Mouse (Mus musculus) heart, adult 2 months (tissue): Measurements from ENCODE around the gene Ndufa9. TPM values are rescaled to one million over a fixed set of nuclear protein-coding genes. Genes with fewer than 3 reads are reported as not detected.
A peak's percentile ranks its signal among the peaks of the same experiment; 100 is the strongest.

ENCODE experiments used
- DNase-seq, 2 experiments: peaks; one replicate each; pipeline ENCODE4 v3.0.0; 2021
- H3K27ac ChIP-seq: fragments of 200-600 bp; 2 replicates; pipeline ENCODE4 v1.8.1; 2022
- H3K27me3 ChIP-seq: fragments of 200-500 bp; 2 replicates; pipeline ENCODE4 v1.6.1; 2012; ENCODE audit warnings: mild to moderate bottlenecking, low read length, inconsistent platforms, mixed read lengths; ENCODE audit not compliant: control insufficient read depth, insufficient read depth
- H3K36me3 ChIP-seq: fragments of 200-500 bp; 2 replicates; pipeline ENCODE4 v1.6.1; 2012; ENCODE audit warnings: low read length, inconsistent platforms; ENCODE audit not compliant: control insufficient read depth, insufficient read depth
- H3K4me1 ChIP-seq: fragments of 200-500 bp; 2 replicates; pipeline ENCODE4 v1.6.1; 2011; ENCODE audit warnings: low read length; ENCODE audit not compliant: control insufficient read depth, insufficient read depth
- H3K4me3 ChIP-seq: fragments of 200-600 bp; 2 replicates; pipeline ENCODE4 v1.8.1; 2022
- H3K79me2 ChIP-seq: fragments of 200-500 bp; replicated peaks from 2 replicates; pipeline ENCODE4 v1.6.1; 2012; ENCODE audit warnings: mild to moderate bottlenecking, inconsistent platforms, low read length, moderate library complexity, mixed read lengths; ENCODE audit not compliant: control insufficient read depth, insufficient read depth
- H3K9ac ChIP-seq: fragments of 200-500 bp; 2 replicates; pipeline ENCODE4 v1.6.1; 2012; ENCODE audit warnings: low read depth, mild to moderate bottlenecking, control low read depth, inconsistent platforms, low read length, mixed read lengths
- CTCF ChIP-seq: fragments of 200-600 bp; IDR thresholded peaks from 2 replicates; pipeline ENCODE4 v1.8.1; 2022; ENCODE audit warnings: antibody characterized with exemption, mild to moderate bottlenecking, moderate library complexity
- EP300 ChIP-seq: fragments of 200-500 bp; IDR thresholded peaks from 2 replicates; pipeline ENCODE4 v1.6.1; 2011; ENCODE audit warnings: low read depth, low read length, control low read depth; ENCODE audit not compliant: insufficient read depth
- POLR2A ChIP-seq: fragments of 200-500 bp; IDR thresholded peaks from 2 replicates; pipeline ENCODE4 v1.6.1; 2011; ENCODE audit warnings: mild to moderate bottlenecking, low read depth, low read length, control low read depth; ENCODE audit not compliant: insufficient read depth
- WGBS: fragments of 180-500 bp; shearing (Covaris S2); methylation state at CpG from one replicate; pipeline ENCODE4 v1.1.7; 2018; 5-methylcytosine and 5-hydroxymethylcytosine counted together
- intact Hi-C: fragments of 180-260 bp; cut with DNase I; formaldehyde crosslinking; loops from one replicate; pipeline ENCODE4 v1.15.1; 2025
- polyA plus RNA-seq: library from polyadenylated mRNA; depleted of rRNA; stranded (reverse); fragments of >200 nt; gene quantifications from 2 replicates; pipeline ENCODE4 v1.2.3, GENCODE M21; 2012
- total RNA-seq, 2 experiments: library from RNA; stranded (reverse); gene quantifications; 2 replicates each; pipeline ENCODE4 v1.2.3; 2021

The Ndufa9 gene
- total and polyA plus RNA-seq, 3 experiments, result 522 to 776 (median 667) TPM

- WGBS, result 74% methylated on average over 6 of the region's 6 CpGs
- Histone ChIP-seq H3K27ac (no peak overlapping the region), H3K4me3 (no peak overlapping the region), H3K79me2 (no peaks in the 10 kb centered on the region), H3K36me3 (no peaks in the 10 kb centered on the region), H3K9ac (no peak overlapping the region), H3K4me1 (no peaks in the 10 kb centered on the region), H3K27me3 (no peaks in the 10 kb centered on the region)
- DNase-seq, result no peak
- TF ChIP-seq POLR2A (no peak), EP300 (no peak), CTCF (no peak)
- intact Hi-C loops, result no loop called here
These were observed 33.7 kb downstream of the Ndufa9 start for GRCm38 (mm10) chr6:126815206-126815750.

GRCm38 (mm10) chr6:126811481-126811880, 37.5 kb downstream of the Ndufa9 start:
- Histone ChIP-seq H3K36me3 (no peaks in the 10 kb centered on the region), H3K79me2 (no peaks in the 10 kb centered on the region), H3K4me1 (no peaks in the 10 kb centered on the region), H3K4me3 (no peak overlapping the region), H3K27me3 (no peaks in the 10 kb centered on the region), H3K9ac (no peak overlapping the region), H3K27ac (no peak overlapping the region)
- intact Hi-C loops, result no loop called here
- TF ChIP-seq EP300 (no peak), POLR2A (no peak), CTCF (no peak)
- DNase-seq, result no peak
- WGBS, result 50% methylated on average over 4 of the region's 4 CpGs

GRCm38 (mm10) chr6:126808561-126808960, 40.4 kb downstream of the Ndufa9 start:
- Histone ChIP-seq H3K4me3 (no peak overlapping the region), H3K27ac (no peak overlapping the region)
- intact Hi-C loops, result no loop called here

GRCm38 (mm10) chr6:126808134-126808533, 40.8 kb downstream of the Ndufa9 start:
- no peak for DNase-seq
- Histone ChIP-seq H3K79me2 (no peaks in the 10 kb centered on the region), H3K27me3 (no peaks in the 10 kb centered on the region), H3K4me1 (no peaks in the 10 kb centered on the region), H3K4me3 (no peak overlapping the region), H3K27ac (no peak overlapping the region; the same call in 1 of the 2 replicates), H3K36me3 (no peaks in the 10 kb centered on the region), H3K9ac (no peak overlapping the region)
- intact Hi-C loops, result no loop called here
- 25% methylated on average over 4 of the region's 4 CpGs for WGBS
- no peak for TF ChIP-seq EP300
- TF ChIP-seq POLR2A, result no peak
- no peak for TF ChIP-seq CTCF

More at GRCm38 (mm10) chr6:126808561-126808960, 40.4 kb downstream of the Ndufa9 start:
- H3K79me2 ChIP-seq, result no peaks in the 10 kb centered on the region
- no peaks in the 10 kb centered on the region for H3K36me3 ChIP-seq
- no peak for TF ChIP-seq EP300
- TF ChIP-seq POLR2A, result no peak
- TF ChIP-seq CTCF, result no peak
- no peak overlapping the region for H3K9ac ChIP-seq
- H3K4me1 ChIP-seq, result no peaks in the 10 kb centered on the region
- no peaks in the 10 kb centered on the region for H3K27me3 ChIP-seq
- WGBS, result 80% methylated on average over 8 of the region's 8 CpGs
- no peak for DNase-seq

GRCm38 (mm10) chr6:126806783-126807182, 42.2 kb downstream of the Ndufa9 start:
- TF ChIP-seq CTCF (peak; percentile 49), EP300 (no peak), POLR2A (no peak)
- Histone ChIP-seq H3K9ac (no peak overlapping the region), H3K4me3 (no peak overlapping the region), H3K79me2 (no peaks in the 10 kb centered on the region), H3K27me3 (no peaks in the 10 kb centered on the region), H3K4me1 (no peaks in the 10 kb centered on the region), H3K36me3 (no peaks in the 10 kb centered on the region), H3K27ac (no peak overlapping the region)
- 84% methylated on average over 3 of the region's 3 CpGs for WGBS
- intact Hi-C loops, result no loop called here
- DNase-seq, result no peak

GRCm38 (mm10) chr6:126802946-126803345, 46.0 kb downstream of the Ndufa9 start:
- no peak for DNase-seq
- H3K79me2 ChIP-seq, result no peaks in the 10 kb centered on the region
- H3K36me3 ChIP-seq, result no peaks in the 10 kb centered on the region
- no peak overlapping the region for H3K27ac ChIP-seq
- WGBS, result 41% methylated on average over 11 of the region's 11 CpGs
- no peak for TF ChIP-seq POLR2A
- intact Hi-C loops, result no loop called here
- H3K4me3 ChIP-seq, result no peak overlapping the region
- no peak overlapping the region for H3K9ac ChIP-seq
- no peaks in the 10 kb centered on the region for H3K27me3 ChIP-seq
- no peaks in the 10 kb centered on the region for H3K4me1 ChIP-seq
